Mouse (Mus musculus): ENCODE measurements around the gene Rad51d. TPM values are rescaled to one million over a fixed set of nuclear protein-coding genes. Genes with fewer than 3 reads are reported as not detected.

The Rad51d gene
- polyA plus RNA-seq, 1 experiment, result 9.1 TPM

DNA sequence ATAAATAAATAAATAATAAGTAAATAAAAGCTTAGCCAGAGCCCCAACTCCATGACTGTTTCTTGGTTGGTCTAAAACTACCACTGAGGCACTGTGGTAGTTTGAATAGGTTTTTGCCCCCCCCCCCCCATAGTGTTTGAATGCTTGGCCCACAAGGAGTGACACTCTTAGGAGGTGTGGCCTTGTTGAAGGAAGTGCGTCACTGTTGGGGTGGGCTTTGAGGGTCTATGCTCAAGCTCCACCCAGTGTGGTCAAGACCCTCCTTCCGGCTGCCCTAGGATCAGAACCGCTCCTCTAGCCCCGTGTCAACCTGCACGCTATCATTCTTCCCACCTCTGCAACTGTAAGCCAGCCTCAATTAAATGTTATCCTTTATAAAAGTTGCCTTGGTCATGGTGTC, 14.8 kb downstream of the Rad51d start:
- H3K36me3 ChIP-seq (ENCODE audit: control insufficient read depth, insufficient read depth), result no peaks in the 10 kb centered on the region
- no peak for TF ChIP-seq MYOD1 (IDR thresholded peaks at IDR 0.05; ENCODE audit: control insufficient read depth in 1 of 3, insufficient read length in 2 of 3, low read depth in 2 of 3)
- TF ChIP-seq MYOG (IDR thresholded peaks at IDR 0.05; ENCODE audit: control insufficient read depth in 1 of 3, insufficient read depth in 1 of 3, insufficient read length in 2 of 3, low read depth in 2 of 3), result no peak
- TF ChIP-seq TCF12 (IDR thresholded peaks at IDR 0.05; ENCODE audit: insufficient read depth, poor library complexity, severe bottlenecking), result no peak
- no peak for TF ChIP-seq POLR2A (IDR thresholded peaks at IDR 0.05; ENCODE audit: insufficient read length, low read depth)
- no peak for TF ChIP-seq TCF3 (IDR thresholded peaks at IDR 0.05; ENCODE audit: insufficient read length, low read depth)
- no peak for TF ChIP-seq MAX (IDR thresholded peaks at IDR 0.05; ENCODE audit: low read depth)
- TF ChIP-seq USF1 (IDR thresholded peaks at IDR 0.05; ENCODE audit: low read depth), result no peak
- no peak for TF ChIP-seq E2F4 (IDR thresholded peaks at IDR 0.05; ENCODE audit: insufficient read depth)
- no peak for TF ChIP-seq SRF (IDR thresholded peaks at IDR 0.05; ENCODE audit: control insufficient read depth, insufficient read length, low read depth)
- no peak for TF ChIP-seq POLR2AphosphoS2 (IDR thresholded peaks at IDR 0.05; ENCODE audit: insufficient read length, low read depth)
- TF ChIP-seq REST (IDR thresholded peaks at IDR 0.05; ENCODE audit: insufficient read depth, insufficient read length), result no peak
- no peak for TF ChIP-seq CEBPB (IDR thresholded peaks at IDR 0.05; ENCODE audit: insufficient read depth, poor library complexity, severe bottlenecking)
- no peaks in the 10 kb centered on the region for H3K79me2 ChIP-seq (ENCODE audit: control insufficient read depth, insufficient read depth)
- no peak overlapping the region for H3K4me2 ChIP-seq (ENCODE audit: low read depth)
- no peak overlapping the region for H3ac ChIP-seq (ENCODE audit: control insufficient read depth, insufficient read length)
- no peak overlapping the region for H3K4me3 ChIP-seq
- no peaks in the 10 kb centered on the region for H3K27me3 ChIP-seq (ENCODE audit: control insufficient read depth, insufficient read depth, insufficient read length)

- Histone ChIP-seq H3ac (ENCODE audit: control insufficient read depth, insufficient read length) (no peak overlapping the region), H3K4me3 (no peak overlapping the region), H3K36me3 (ENCODE audit: control insufficient read depth, insufficient read depth) (no peaks in the 10 kb centered on the region), H3K79me2 (ENCODE audit: control insufficient read depth, insufficient read depth) (no peaks in the 10 kb centered on the region), H3K4me2 (ENCODE audit: low read depth) (no peak overlapping the region), H3K27me3 (ENCODE audit: control insufficient read depth, insufficient read depth, insufficient read length) (no peaks in the 10 kb centered on the region)
- no peak for TF ChIP-seq POLR2A (IDR thresholded peaks at IDR 0.05; ENCODE audit: insufficient read length, low read depth)
- no peak for TF ChIP-seq REST (IDR thresholded peaks at IDR 0.05; ENCODE audit: insufficient read depth, insufficient read length)
- TF ChIP-seq TCF3 (IDR thresholded peaks at IDR 0.05; ENCODE audit: insufficient read length, low read depth), result no peak
- TF ChIP-seq SRF (IDR thresholded peaks at IDR 0.05; ENCODE audit: control insufficient read depth, insufficient read length, low read depth), result no peak
- TF ChIP-seq E2F4 (IDR thresholded peaks at IDR 0.05; ENCODE audit: insufficient read depth), result no peak
- no peak for TF ChIP-seq MAX (IDR thresholded peaks at IDR 0.05; ENCODE audit: low read depth)
- no peak for TF ChIP-seq MYOD1 (IDR thresholded peaks at IDR 0.05; ENCODE audit: control insufficient read depth in 1 of 3, insufficient read length in 2 of 3, low read depth in 2 of 3)
These were observed 15.5 kb downstream of the Rad51d start for GRCm38 (mm10) chr11:82874924-82875323.

DNA sequence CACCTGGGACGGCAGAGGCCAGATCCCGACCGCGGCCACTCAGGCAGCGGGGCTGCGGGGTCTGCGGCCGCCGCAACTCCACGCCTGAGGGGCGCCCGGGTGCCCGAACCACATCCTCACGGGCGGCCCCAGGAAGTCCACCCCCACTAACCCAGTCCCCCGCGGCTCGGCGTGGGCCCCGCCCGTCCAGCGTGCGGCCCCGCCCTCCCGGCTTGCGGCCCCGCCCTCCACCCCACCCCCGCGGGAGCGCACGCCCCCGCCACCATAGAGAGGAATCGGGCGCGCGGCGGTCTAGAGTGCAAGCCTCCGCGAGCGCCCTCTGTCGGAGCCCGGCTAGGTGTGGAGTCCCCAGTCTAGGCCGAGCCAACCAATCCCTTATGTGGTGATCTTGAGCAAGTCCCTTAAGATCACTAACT, 19.4 kb downstream of the Rad51d start, which contains the start of gene Rffl:
Gene Rffl (minus strand): TSS at position 180 of the 416 bp plus-strand sequence.
- TF ChIP-seq SRF (IDR thresholded peaks at IDR 0.05; ENCODE audit: control insufficient read depth, insufficient read length, low read depth), result peak; percentile 39
- no peak for TF ChIP-seq MYOD1 (IDR thresholded peaks at IDR 0.05; ENCODE audit: control insufficient read depth in 1 of 3, insufficient read length in 2 of 3, low read depth in 2 of 3)

DNA sequence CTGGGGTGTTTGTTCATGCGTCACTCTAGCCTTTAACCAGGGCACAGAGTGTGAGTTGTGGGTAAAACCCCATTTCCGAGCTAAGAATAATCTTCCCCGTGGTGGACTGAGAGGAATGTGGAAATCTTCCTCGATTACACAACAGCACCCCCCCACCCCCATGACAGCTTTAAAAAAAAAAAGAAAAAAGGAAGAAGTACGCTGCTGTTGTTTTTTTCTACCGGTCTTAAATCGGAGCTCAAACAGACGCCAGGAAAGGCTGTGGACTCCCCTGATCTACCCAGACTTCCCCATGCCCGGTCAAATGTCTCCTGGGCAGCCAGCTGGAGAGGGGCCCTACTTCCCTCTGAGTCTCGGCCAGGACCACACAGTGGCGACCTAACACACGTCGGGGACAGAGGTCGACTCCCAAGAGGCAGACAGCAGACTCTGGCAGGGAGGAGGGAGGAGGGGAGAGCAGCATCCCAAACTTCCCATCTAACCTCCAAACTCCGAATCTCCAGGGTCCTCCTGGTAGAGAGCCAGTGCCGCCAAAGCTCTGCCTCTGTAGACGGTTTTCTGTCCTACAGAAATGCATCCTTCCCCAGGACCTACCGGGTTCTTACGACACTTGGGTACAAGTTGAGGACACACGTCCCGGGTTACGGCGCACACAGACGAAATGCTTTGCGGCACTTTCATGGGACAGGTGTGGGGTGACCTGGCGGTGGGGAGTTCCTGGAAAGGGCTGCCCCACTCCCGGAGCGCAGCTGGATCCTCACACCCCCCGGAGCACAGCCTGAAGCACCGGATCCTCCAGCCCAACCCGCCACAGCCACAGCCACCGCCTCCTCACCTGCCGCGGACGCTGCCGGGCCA, 20.0 kb downstream of the Rad51d start:
- TF ChIP-seq REST (IDR thresholded peaks at IDR 0.05; ENCODE audit: insufficient read depth, insufficient read length) (no peak), MAX (IDR thresholded peaks at IDR 0.05; ENCODE audit: low read depth) (no peak), CEBPB (IDR thresholded peaks at IDR 0.05; ENCODE audit: insufficient read depth, poor library complexity, severe bottlenecking) (no peak), E2F4 (IDR thresholded peaks at IDR 0.05; ENCODE audit: insufficient read depth) (no peak), USF1 (IDR thresholded peaks at IDR 0.05; ENCODE audit: low read depth) (no peak), POLR2A (IDR thresholded peaks at IDR 0.05; ENCODE audit: insufficient read length, low read depth) (no peak), TCF12 (IDR thresholded peaks at IDR 0.05; ENCODE audit: insufficient read depth, poor library complexity, severe bottlenecking) (no peak), SRF (IDR thresholded peaks at IDR 0.05; ENCODE audit: control insufficient read depth, insufficient read length, low read depth) (no peak), MYOG (IDR thresholded peaks at IDR 0.05; ENCODE audit: control insufficient read depth in 1 of 3, insufficient read depth in 1 of 3, insufficient read length in 2 of 3, low read depth in 2 of 3) (no peak), MYOD1 (IDR thresholded peaks at IDR 0.05; ENCODE audit: control insufficient read depth in 1 of 3, insufficient read length in 2 of 3, low read depth in 2 of 3) (no peak), POLR2AphosphoS2 (IDR thresholded peaks at IDR 0.05; ENCODE audit: insufficient read length, low read depth) (no peak), TCF3 (IDR thresholded peaks at IDR 0.05; ENCODE audit: insufficient read length, low read depth) (no peak)
- H3K27me3 ChIP-seq (ENCODE audit: control insufficient read depth, insufficient read depth, insufficient read length), result no peaks in the 10 kb centered on the region
- H3K36me3 ChIP-seq (ENCODE audit: control insufficient read depth, insufficient read depth), result no peaks in the 10 kb centered on the region
- peak overlapping the region; percentile 32 for H3K4me3 ChIP-seq
- H3ac ChIP-seq (ENCODE audit: control insufficient read depth, insufficient read length), result peak overlapping the region; percentile 41
- H3K4me2 ChIP-seq (ENCODE audit: low read depth), result peak overlapping the region; percentile 87
- H3K79me2 ChIP-seq (ENCODE audit: control insufficient read depth, insufficient read depth), result no peaks in the 10 kb centered on the region

More for the DNA sequence above, 19.4 kb downstream of the Rad51d start, which contains the start of gene Rffl:
- peak within 1 kb of the TSS; percentile 41 for H3ac ChIP-seq (ENCODE audit: control insufficient read depth, insufficient read length)
- H3K4me3 ChIP-seq, result peak within 1 kb of the TSS; percentile 32
- no peaks in the 10 kb centered on the region for H3K36me3 ChIP-seq (ENCODE audit: control insufficient read depth, insufficient read depth)
- no peaks in the 10 kb centered on the region for H3K79me2 ChIP-seq (ENCODE audit: control insufficient read depth, insufficient read depth)
- H3K27me3 ChIP-seq (ENCODE audit: control insufficient read depth, insufficient read depth, insufficient read length), result no peaks in the 10 kb centered on the region
- H3K4me2 ChIP-seq (ENCODE audit: low read depth), result peak within 1 kb of the TSS; percentile 87

All from myocyte (in vitro differentiated cells).